Mouse (Mus musculus): ENCODE results near the gene Ctdspl. TPM values are rescaled to one million over a fixed set of nuclear protein-coding genes. Genes with fewer than 3 reads are reported as not detected.

Ctdspl gene
- polyA plus RNA-seq, 1 experiment from 2014 or later, result 4.9 TPM

- Histone ChIP-seq H3K4me1 (ENCODE audit: control insufficient read depth, insufficient read depth, low read length) (no peaks in the 10 kb centered on the region), H3K4me2 (no peak overlapping the region), H3K27ac (ENCODE audit: low read depth, low read length) (no peak overlapping the region), H3K4me3 (ENCODE audit: low read depth, low read length) (no peak overlapping the region), H3K36me3 (ENCODE audit: control insufficient read depth, insufficient read depth, low read length) (no peaks in the 10 kb centered on the region), H3K9ac (ENCODE audit: low read length) (no peak overlapping the region), H3K27me3 (ENCODE audit: control insufficient read depth, insufficient read depth, low read length) (no peaks in the 10 kb centered on the region), H3K9me3 (ENCODE audit: control insufficient read depth, low read length) (no peaks in the 10 kb centered on the region)
- no peak for DNase-seq (ENCODE audit: low spot score, missing footprints)
- WGBS, result 72% methylated on average over 16 of the region's 16 CpGs
- no peak for ATAC-seq (ENCODE audit: low FRiP score)
These were observed 149.4 kb downstream of the Ctdspl start for GRCm38 (mm10) chr9:119075685-119076084.

- H3K9ac ChIP-seq (ENCODE audit: low read length), result no peak overlapping the region
- H3K4me2 ChIP-seq, result no peak overlapping the region
- 86% methylated on average over 5 of the region's 5 CpGs for WGBS
- ATAC-seq (ENCODE audit: low FRiP score) (no peak), DNase-seq (ENCODE audit: low spot score, missing footprints) (no peak)
- peaks cover 13% of the 10 kb centered on the region for H3K4me1 ChIP-seq (ENCODE audit: control insufficient read depth, insufficient read depth, low read length)
- H3K27me3 ChIP-seq (ENCODE audit: control insufficient read depth, insufficient read depth, low read length), result no peaks in the 10 kb centered on the region
- no peak overlapping the region for H3K4me3 ChIP-seq (ENCODE audit: low read depth, low read length)
- H3K36me3 ChIP-seq (ENCODE audit: control insufficient read depth, insufficient read depth, low read length), result no peaks in the 10 kb centered on the region
- H3K9me3 ChIP-seq (ENCODE audit: control insufficient read depth, low read length), result no peaks in the 10 kb centered on the region
- no peak overlapping the region for H3K27ac ChIP-seq (ENCODE audit: low read depth, low read length)
These were observed 153.9 kb downstream of the Ctdspl start for GRCm38 (mm10) chr9:119080040-119080675.

DNA sequence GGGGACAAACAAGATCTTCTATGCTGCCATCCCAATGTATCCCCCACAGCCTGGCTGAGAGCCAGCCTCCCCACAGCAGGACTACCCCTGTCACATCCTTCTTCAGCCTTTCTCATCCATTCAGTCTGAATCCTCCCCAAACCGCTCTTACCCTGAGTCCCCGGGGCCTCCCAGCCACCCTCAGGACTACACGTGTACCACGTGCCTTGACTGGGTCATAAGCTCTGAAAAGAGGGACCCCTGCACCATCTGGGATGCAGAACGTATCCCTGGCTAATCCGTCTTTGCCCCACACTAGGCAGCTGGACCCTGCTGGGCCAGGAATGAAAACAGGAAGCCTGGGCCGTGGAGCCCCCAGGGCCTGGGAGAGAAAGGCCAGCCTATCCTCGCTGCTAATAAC lies 155.8 kb downstream of the Ctdspl start:
- DNase-seq (ENCODE audit: low spot score, missing footprints) (peak; percentile 91), ATAC-seq (ENCODE audit: low FRiP score) (peak; percentile 92)
- H3K9me3 ChIP-seq (ENCODE audit: control insufficient read depth, low read length), result no peaks in the 10 kb centered on the region
- H3K4me3 ChIP-seq (ENCODE audit: low read depth, low read length), result no peak overlapping the region
- peaks cover 13% of the 10 kb centered on the region for H3K4me1 ChIP-seq (ENCODE audit: control insufficient read depth, insufficient read depth, low read length)
- H3K4me2 ChIP-seq, result no peak overlapping the region
- 4% methylated on average over 8 of the region's 8 CpGs for WGBS
- H3K9ac ChIP-seq (ENCODE audit: low read length), result peak overlapping the region; percentile 40
- peak overlapping the region; percentile 81 for H3K27ac ChIP-seq (ENCODE audit: low read depth, low read length)
- no peaks in the 10 kb centered on the region for H3K27me3 ChIP-seq (ENCODE audit: control insufficient read depth, insufficient read depth, low read length)
- no peaks in the 10 kb centered on the region for H3K36me3 ChIP-seq (ENCODE audit: control insufficient read depth, insufficient read depth, low read length)

- Histone ChIP-seq H3K36me3 (ENCODE audit: control insufficient read depth, insufficient read depth, low read length) (no peaks in the 10 kb centered on the region), H3K27ac (ENCODE audit: low read depth, low read length) (peak overlapping the region; percentile 81), H3K9ac (ENCODE audit: low read length) (peak overlapping the region; percentile 40), H3K4me1 (ENCODE audit: control insufficient read depth, insufficient read depth, low read length) (peaks cover 13% of the 10 kb centered on the region), H3K4me3 (ENCODE audit: low read depth, low read length) (no peak overlapping the region), H3K4me2 (no peak overlapping the region), H3K9me3 (ENCODE audit: control insufficient read depth, low read length) (no peaks in the 10 kb centered on the region), H3K27me3 (ENCODE audit: control insufficient read depth, insufficient read depth, low read length) (no peaks in the 10 kb centered on the region)
- 62% methylated on average over 7 of the region's 7 CpGs for WGBS
- DNase-seq (ENCODE audit: low spot score, missing footprints), result no peak
- peak; percentile 35; the same call in 1 of the 2 replicates for ATAC-seq (ENCODE audit: low FRiP score)
These were observed 156.6 kb downstream of the Ctdspl start for GRCm38 (mm10) chr9:119082656-119083430.

GRCm38 (mm10) chr9:119083966-119084365 lies 157.7 kb downstream of the Ctdspl start:
- H3K4me3 ChIP-seq (ENCODE audit: low read depth, low read length), result no peak overlapping the region
- no peaks in the 10 kb centered on the region for H3K36me3 ChIP-seq (ENCODE audit: control insufficient read depth, insufficient read depth, low read length)
- H3K27ac ChIP-seq (ENCODE audit: low read depth, low read length), result no peak overlapping the region
- H3K9me3 ChIP-seq (ENCODE audit: control insufficient read depth, low read length), result no peaks in the 10 kb centered on the region
- H3K4me2 ChIP-seq, result no peak overlapping the region
- no peaks in the 10 kb centered on the region for H3K27me3 ChIP-seq (ENCODE audit: control insufficient read depth, insufficient read depth, low read length)
- WGBS, result 86% methylated on average over 10 of the region's 10 CpGs
- ATAC-seq (ENCODE audit: low FRiP score) (no peak), DNase-seq (ENCODE audit: low spot score, missing footprints) (no peak)
- peaks cover 17% of the 10 kb centered on the region for H3K4me1 ChIP-seq (ENCODE audit: control insufficient read depth, insufficient read depth, low read length)
- H3K9ac ChIP-seq (ENCODE audit: low read length), result no peak overlapping the region

DNA sequence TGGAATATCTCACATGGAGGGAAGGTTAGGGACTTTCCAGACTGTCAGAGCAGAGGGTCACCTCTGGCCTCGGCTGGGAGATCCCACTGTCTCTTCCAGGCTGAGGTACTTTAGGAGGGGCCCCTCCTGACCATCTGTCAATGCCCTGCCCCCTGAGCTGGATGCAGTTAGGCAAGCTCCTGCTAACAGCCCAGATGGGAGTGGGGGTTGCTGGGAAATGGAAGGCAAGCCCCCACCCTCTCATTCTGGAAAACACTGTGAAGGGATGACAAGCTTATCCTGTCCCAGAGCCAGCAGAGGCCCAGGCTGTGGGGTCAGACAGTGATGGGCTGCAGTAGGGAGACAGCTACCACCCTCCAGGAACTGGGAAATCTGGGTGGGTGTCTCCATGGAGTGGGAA lies 160.2 kb downstream of the Ctdspl start:
- Histone ChIP-seq H3K9me3 (ENCODE audit: control insufficient read depth, low read length) (no peaks in the 10 kb centered on the region), H3K27me3 (ENCODE audit: control insufficient read depth, insufficient read depth, low read length) (no peaks in the 10 kb centered on the region; the same call in 1 of the 2 replicates), H3K4me3 (ENCODE audit: low read depth, low read length) (no peak overlapping the region), H3K36me3 (ENCODE audit: control insufficient read depth, insufficient read depth, low read length) (no peaks in the 10 kb centered on the region), H3K4me1 (ENCODE audit: control insufficient read depth, insufficient read depth, low read length) (peaks cover 17% of the 10 kb centered on the region), H3K4me2 (no peak overlapping the region), H3K27ac (ENCODE audit: low read depth, low read length) (no peak overlapping the region), H3K9ac (ENCODE audit: low read length) (no peak overlapping the region)
- ATAC-seq (ENCODE audit: low FRiP score), result no peak
- 50% methylated on average over 1 of the region's 1 CpGs for WGBS
- DNase-seq (ENCODE audit: low spot score, missing footprints), result no peak

DNA sequence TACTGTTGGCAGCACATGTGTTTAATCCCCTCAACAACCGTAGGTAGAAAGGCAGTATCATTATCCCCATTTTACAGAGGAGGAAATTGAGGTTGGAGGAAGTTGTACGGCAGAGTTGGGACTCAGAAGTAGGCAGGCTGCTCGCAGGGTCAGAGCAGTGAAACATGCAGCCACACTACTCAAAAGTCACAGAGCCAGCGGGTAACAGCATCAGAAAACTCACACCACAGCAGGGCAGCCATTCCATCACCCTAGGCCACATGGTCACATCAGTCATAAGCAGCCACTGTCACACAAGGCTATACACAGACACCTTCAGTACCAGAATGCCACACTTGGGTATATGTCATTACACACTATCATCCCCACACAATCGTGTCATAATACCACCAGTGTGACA lies 161.1 kb downstream of the Ctdspl start:
- Histone ChIP-seq H3K27me3 (ENCODE audit: control insufficient read depth, insufficient read depth, low read length) (peaks cover 7% of the 10 kb centered on the region), H3K9ac (ENCODE audit: low read length) (no peak overlapping the region), H3K27ac (ENCODE audit: low read depth, low read length) (no peak overlapping the region), H3K4me2 (no peak overlapping the region), H3K9me3 (ENCODE audit: control insufficient read depth, low read length) (no peaks in the 10 kb centered on the region), H3K4me3 (ENCODE audit: low read depth, low read length) (no peak overlapping the region), H3K4me1 (ENCODE audit: control insufficient read depth, insufficient read depth, low read length) (peaks cover 11% of the 10 kb centered on the region), H3K36me3 (ENCODE audit: control insufficient read depth, insufficient read depth, low read length) (no peaks in the 10 kb centered on the region)
- WGBS, result 92% methylated on average over 5 of the region's 5 CpGs
- ATAC-seq (ENCODE audit: low FRiP score), result no peak
- no peak for DNase-seq (ENCODE audit: low spot score, missing footprints)

GRCm38 (mm10) chr9:119088148-119088801 lies 162.0 kb downstream of the Ctdspl start:
- H3K4me1 ChIP-seq (ENCODE audit: control insufficient read depth, insufficient read depth, low read length), result peaks cover 11% of the 10 kb centered on the region
- H3K4me3 ChIP-seq (ENCODE audit: low read depth, low read length), result peak overlapping the region; percentile 23; the same call in 1 of the 2 replicates
- H3K4me2 ChIP-seq, result peak overlapping the region; percentile 45
- peak overlapping the region; percentile 38; the same call in 1 of the 2 replicates for H3K9ac ChIP-seq (ENCODE audit: low read length)
- no peaks in the 10 kb centered on the region for H3K36me3 ChIP-seq (ENCODE audit: control insufficient read depth, insufficient read depth, low read length)
- no peak overlapping the region for H3K27ac ChIP-seq (ENCODE audit: low read depth, low read length)
- WGBS, result 1% methylated on average over 24 of the region's 24 CpGs
- no peaks in the 10 kb centered on the region for H3K9me3 ChIP-seq (ENCODE audit: control insufficient read depth, low read length)
- peak; percentile 67 for ATAC-seq (ENCODE audit: low FRiP score)
- H3K27me3 ChIP-seq (ENCODE audit: control insufficient read depth, insufficient read depth, low read length), result peaks cover 16% of the 10 kb centered on the region
- peak; percentile 99 for DNase-seq (ENCODE audit: low spot score, missing footprints)

DNA sequence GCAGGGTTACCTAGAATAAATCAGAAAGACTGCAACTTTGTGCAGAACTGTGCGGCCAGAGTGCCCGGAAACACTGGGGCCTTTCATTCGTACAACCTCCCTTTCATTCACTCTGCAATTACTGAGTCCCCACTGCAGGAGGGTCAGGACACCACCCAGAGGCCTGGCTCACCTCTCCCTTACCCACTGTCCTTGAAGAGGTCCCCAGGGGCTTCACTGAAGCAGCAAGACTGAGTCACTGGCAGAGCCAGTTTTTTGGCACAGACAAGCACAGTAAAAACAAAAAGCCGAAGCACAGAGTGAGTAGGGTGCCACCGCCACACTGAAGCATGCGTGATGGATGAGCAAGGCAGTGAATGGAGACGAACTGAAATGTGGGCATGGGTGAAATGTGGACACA lies 163.2 kb downstream of the Ctdspl start:
- DNase-seq (ENCODE audit: low spot score, missing footprints) (no peak), ATAC-seq (ENCODE audit: low FRiP score) (no peak)
- 75% methylated on average over 7 of the region's 7 CpGs for WGBS
- peaks cover 15% of the 10 kb centered on the region for H3K4me1 ChIP-seq (ENCODE audit: control insufficient read depth, insufficient read depth, low read length)
- no peak overlapping the region for H3K4me3 ChIP-seq (ENCODE audit: low read depth, low read length)
- H3K27ac ChIP-seq (ENCODE audit: low read depth, low read length), result no peak overlapping the region
- H3K27me3 ChIP-seq (ENCODE audit: control insufficient read depth, insufficient read depth, low read length), result peaks cover 23% of the 10 kb centered on the region
- no peak overlapping the region for H3K9ac ChIP-seq (ENCODE audit: low read length)
- H3K4me2 ChIP-seq, result no peak overlapping the region
- no peaks in the 10 kb centered on the region for H3K9me3 ChIP-seq (ENCODE audit: control insufficient read depth, low read length)
- no peaks in the 10 kb centered on the region for H3K36me3 ChIP-seq (ENCODE audit: control insufficient read depth, insufficient read depth, low read length)

All from midbrain, embryonic 11.5 days (tissue).